Comparison of ENCODE assay signal across 14 mouse cellular contexts in genomic region chr6:55338934-55339825, GRCm38 (mm10). TPM values are rescaled to one million over a fixed set of nuclear protein-coding genes. Genes with fewer than 3 reads are reported as not detected.
A peak's percentile ranks its signal among the peaks of the same experiment; 100 is the strongest.
DNase-seq lines count a peak whose midpoint lies in the region; ATAC-seq and TF ChIP-seq lines count a peak whose summit lies in the region.
"Had no signal": no experiment of that assay in that cellular context is flagged by ENCODE, and none has a peak within 500 bp of the region (broad histone marks: within the 10 kb centered on the region; RNA-seq: fewer than 3 reads in every experiment).

No protein-coding gene starts in this region.

- peaks cover 45% of the 10 kb centered on the region for H3K4me1 ChIP-seq in heart, embryonic 11.5 days (ENCODE audit: control insufficient read depth, insufficient read depth, low read length)
- H3K4me1 ChIP-seq in liver, embryonic 14.5 days (replicated peaks; ENCODE audit: control insufficient read depth in 2 of 2, insufficient read depth in 2 of 2, low read length in 1 of 2), result peaks cover 66 to 80% of the 10 kb centered on the region in 2 experiments
- H3K4me1 ChIP-seq in thymus, adult 2 months (replicated peaks; ENCODE audit: control insufficient read depth, insufficient read depth, low read length), result no peaks in the 10 kb centered on the region

- 41% methylated on average over 9 of the region's 9 CpGs for WGBS in heart, embryonic 11.5 days (ENCODE audit: insufficient replicate concordance)
- 17% methylated on average over 9 of the region's 9 CpGs for WGBS in liver, embryonic 14.5 days (ENCODE audit: insufficient replicate concordance)
- 74% methylated on average over 9 of the region's 9 CpGs for WGBS in thymus, adult 2 months

- TF ChIP-seq POLR2A in thymus, adult 2 months (IDR thresholded peaks at IDR 0.05; ENCODE audit: control insufficient read depth, extremely low read depth, insufficient read depth, low read length, poor library complexity), result no peak

- 0 out of 2 replicates have a peak overlapping the region, but pooled peaks have one; percentile 4 for H3K4me2 ChIP-seq in heart, embryonic 11.5 days
- H3K4me2 ChIP-seq in liver, embryonic 14.5 days (ENCODE audit: low read depth), result peak overlapping the region; percentile 68
- H3K4me2 ChIP-seq: hindbrain, embryonic 14.5 days had no signal

- H3K9ac ChIP-seq in heart, embryonic 11.5 days (ENCODE audit: low read depth, low read length), result no peak overlapping the region
- H3K9ac ChIP-seq in liver, embryonic 14.5 days (replicated peaks), result peak overlapping the region; percentile 76
- H3K9ac ChIP-seq: hindbrain, embryonic 14.5 days had no signal

- H3K9me3 ChIP-seq in heart, embryonic 11.5 days (replicated peaks; ENCODE audit: control insufficient read depth, low read length), result no peaks in the 10 kb centered on the region
- no peaks in the 10 kb centered on the region for H3K9me3 ChIP-seq in liver, embryonic 14.5 days (ENCODE audit: control insufficient read depth, low read length)

- H3K27ac ChIP-seq in heart, embryonic 11.5 days (ENCODE audit: low read depth, low read length), result no peak overlapping the region
- peak overlapping the region; percentile 77 for H3K27ac ChIP-seq in liver, embryonic 14.5 days
- no peak overlapping the region for H3K27ac ChIP-seq in thymus, adult 2 months (ENCODE audit: control insufficient read depth, insufficient read depth, low read length)
- H3K27ac ChIP-seq: hindbrain, embryonic 14.5 days had no signal

- peak overlapping the region; percentile 83 for H3ac ChIP-seq in C2C12 (ENCODE audit: control insufficient read depth, insufficient read length, low read depth)

- no peak overlapping the region for H3K4me3 ChIP-seq in heart, embryonic 11.5 days (ENCODE audit: low read depth, low read length)
- peak overlapping the region; percentile 51 for H3K4me3 ChIP-seq in C2C12 (ENCODE audit: insufficient read depth, poor library complexity, severe bottlenecking)
- peak overlapping the region; percentile 46 to 50 for H3K4me3 ChIP-seq in liver, embryonic 14.5 days (ENCODE audit: insufficient read depth in 1 of 2, low read depth in 2 of 2, low read length in 2 of 2)
- no peak overlapping the region for H3K4me3 ChIP-seq in thymus, adult 2 months (ENCODE audit: control insufficient read depth, insufficient read depth, low read length)

- H3K36me3 ChIP-seq in heart, embryonic 11.5 days (ENCODE audit: control insufficient read depth, insufficient read depth, low read length), result no peaks in the 10 kb centered on the region
- peaks cover 36% of the 10 kb centered on the region for H3K36me3 ChIP-seq in C2C12 (ENCODE audit: control insufficient read depth, insufficient read depth)
- no peaks in the 10 kb centered on the region for H3K36me3 ChIP-seq in liver, embryonic 14.5 days (replicated peaks; ENCODE audit: control insufficient read depth, insufficient read depth, low read depth)
- no peaks in the 10 kb centered on the region for H3K36me3 ChIP-seq in thymus, adult 2 months (ENCODE audit: control insufficient read depth, insufficient read depth, low read length)

- no peak for TF ChIP-seq CTCF in C2C12 (IDR thresholded peaks at IDR 0.05; ENCODE audit: control insufficient read depth, insufficient read depth, insufficient read length)
- TF ChIP-seq CTCF in liver, embryonic 14.5 days (IDR thresholded peaks at IDR 0.05; ENCODE audit: low read depth), result no peak
- no peak for TF ChIP-seq CTCF in thymus, adult 2 months (IDR thresholded peaks at IDR 0.05; ENCODE audit: borderline replicate concordance, control insufficient read depth, extremely low read depth, insufficient read depth, low read length, poor library complexity)

- intact Hi-C loops in heart, postnatal 25 days (cut with DNase I), result no loop called here

- H3K79me3 ChIP-seq in C2C12 (ENCODE audit: low read depth), result peaks cover 50% of the 10 kb centered on the region

- TF ChIP-seq EP300 in liver, embryonic 14.5 days (IDR thresholded peaks at IDR 0.05; ENCODE audit: low read depth), result peak; percentile 97

- H3K79me2 ChIP-seq in C2C12 (ENCODE audit: control insufficient read depth, insufficient read depth), result peaks cover 77% of the 10 kb centered on the region

- H3K27me3 ChIP-seq in heart, embryonic 11.5 days (ENCODE audit: control insufficient read depth, insufficient read depth, low read length), result peaks cover 12% of the 10 kb centered on the region
- no peaks in the 10 kb centered on the region for H3K27me3 ChIP-seq in C2C12 (ENCODE audit: control insufficient read depth, insufficient read depth, insufficient read length)
- H3K27me3 ChIP-seq in liver, embryonic 14.5 days (ENCODE audit: control insufficient read depth, insufficient read depth, low read length), result no peaks in the 10 kb centered on the region
- no peaks in the 10 kb centered on the region for H3K27me3 ChIP-seq in thymus, adult 2 months (ENCODE audit: control insufficient read depth, insufficient read depth, low read length)

- DNase-seq in heart, postnatal 25 days (ENCODE audit: low spot score), result no peak
- peak; percentile 82 for DNase-seq in liver, embryonic 14.5 days (ENCODE audit: low read depth in 3 of 3, low spot score in 3 of 3)
- no peak for DNase-seq in frontal cortex, postnatal 25 days (ENCODE audit: low spot score in 2 of 2)
- no peak for DNase-seq in right cerebral cortex, adult 2 months (ENCODE audit: low spot score in 2 of 2)
- DNase-seq in thymus, adult 2 months, result no peak
- DNase-seq: cerebellum, adult 9-11 months had no signal

- no peak for ATAC-seq in heart, embryonic 11.5 days (replicated peaks; ENCODE audit: insufficient number of reproducible peaks, low FRiP score, low TSS enrichment)
- 0 out of 2 replicates have a peak, but pooled peaks have one; percentile 26 for ATAC-seq in granulocyte monocyte progenitor cell, adult 5-6 weeks (replicated peaks; ENCODE audit: poor library complexity, severe bottlenecking)
- peak; percentile 88 for ATAC-seq in liver, embryonic 14.5 days (ENCODE audit: insufficient read depth)
- ATAC-seq: CD4-positive, CD25-positive, alpha-beta regulatory T cell, adult 4 months; forebrain, embryonic 16.5 days had no signal

TF ChIP-seq in C2C12, 6 proteins besides CTCF, POLR2A, EP300 and RAD21:
- TF ChIP-seq MYOD1 (IDR thresholded peaks at IDR 0.05; ENCODE audit: control insufficient read depth, insufficient read length, low read depth) (peak; percentile 87), MAX (IDR thresholded peaks at IDR 0.05) (no peak), CEBPB (IDR thresholded peaks at IDR 0.05; ENCODE audit: low read depth) (no peak), MYOG (IDR thresholded peaks at IDR 0.05; ENCODE audit: control insufficient read depth, extremely low read depth, insufficient read length) (no peak), FOSL1 (IDR thresholded peaks at IDR 0.05; ENCODE audit: insufficient read depth, low read length, poor library complexity, severe bottlenecking) (peak; percentile 87), USF1 (IDR thresholded peaks at IDR 0.05; ENCODE audit: low read depth) (no peak)

RNA-seq across cellular contexts. Expression of gene Aqp1, which starts 2.9 kb away (rescaled TPM):
- 2.1 and 3.7 TPM in 2 replicates for polyA plus RNA-seq in heart, embryonic 11.5 days (2014; fragmentation: Nextera tagmentation; extraction: Ambion mirVana)
- 100 to 1,000 TPM; 426 to 457 TPM for total RNA-seq in heart, postnatal 25 days (2021)
- 206 TPM for polyA plus RNA-seq in C2C12 (2012; fragmentation: generic; extraction: Trizol)
- total RNA-seq in granulocyte monocyte progenitor cell, adult 5-6 weeks (2014; fragmentation: Nextera tagmentation), result 0.45 and 1.1 TPM in 2 replicates
- 1.8 and 3.4 TPM in 2 replicates for total RNA-seq in granulocyte monocyte progenitor cell, adult 5-6 weeks (2017)
- 58.3 and 59.3 TPM in 2 replicates for polyA plus RNA-seq in liver, embryonic 14.5 days (2012; rRNA removed)
- 13.2 and 15.1 TPM in 2 replicates for polyA plus RNA-seq in liver, embryonic 14.5 days (2014; fragmentation: Nextera tagmentation; extraction: Ambion mirVana)
- polyA plus RNA-seq in thymus, adult 2 months (2012; rRNA removed), result 77.6 and 119 TPM in 2 replicates
- polyA plus RNA-seq: CD4-positive, CD25-positive, alpha-beta regulatory T cell, adult 4 months had no signal

RNA-seq across cellular contexts. Expression of gene Ghrhr, which starts 36.9 kb away (rescaled TPM):
- polyA plus RNA-seq in heart, embryonic 11.5 days (2014; fragmentation: Nextera tagmentation; extraction: Ambion mirVana), result not detected in 2 replicates
- not detected for total RNA-seq in heart, postnatal 25 days (2021)
- polyA plus RNA-seq in C2C12 (2012; fragmentation: generic; extraction: Trizol), result not detected
- not detected in 2 replicates for total RNA-seq in granulocyte monocyte progenitor cell, adult 5-6 weeks (2014; fragmentation: Nextera tagmentation)
- not detected in 2 replicates for total RNA-seq in granulocyte monocyte progenitor cell, adult 5-6 weeks (2017)
- polyA plus RNA-seq in liver, embryonic 14.5 days (2012; rRNA removed), result 0.02 and 0.03 TPM in 2 replicates
- polyA plus RNA-seq in liver, embryonic 14.5 days (2014; fragmentation: Nextera tagmentation; extraction: Ambion mirVana), result not detected in 2 replicates
- polyA plus RNA-seq in thymus, adult 2 months (2012; rRNA removed), result 0.32 and 0.74 TPM in 2 replicates
- total RNA-seq: layer of hippocampus, postnatal 10 days; neutrophil, adult 5-6 weeks had no signal
- polyA plus RNA-seq: CD4-positive, CD25-positive, alpha-beta regulatory T cell, adult 4 months; forebrain, embryonic 16.5 days; hindbrain, embryonic 14.5 days had no signal

Comparison
In these comparisons a context has a peak if more than half of its experiments do, and no peak if none do; other contexts are left out.
1. H3K4me3 ChIP-seq: peak in C2C12 (single experiment) and liver, embryonic 14.5 days (2 of 2); none in heart, embryonic 11.5 days (single experiment) and thymus, adult 2 months (single experiment).
2. DNase-seq: peak in liver, embryonic 14.5 days (3 of 3); none in heart, postnatal 25 days (single experiment), frontal cortex, postnatal 25 days (0 of 2), right cerebral cortex, adult 2 months (0 of 2) and thymus, adult 2 months (single experiment).